ENCODE assay signal across 8 mouse cellular contexts in the genomic region with DNA sequence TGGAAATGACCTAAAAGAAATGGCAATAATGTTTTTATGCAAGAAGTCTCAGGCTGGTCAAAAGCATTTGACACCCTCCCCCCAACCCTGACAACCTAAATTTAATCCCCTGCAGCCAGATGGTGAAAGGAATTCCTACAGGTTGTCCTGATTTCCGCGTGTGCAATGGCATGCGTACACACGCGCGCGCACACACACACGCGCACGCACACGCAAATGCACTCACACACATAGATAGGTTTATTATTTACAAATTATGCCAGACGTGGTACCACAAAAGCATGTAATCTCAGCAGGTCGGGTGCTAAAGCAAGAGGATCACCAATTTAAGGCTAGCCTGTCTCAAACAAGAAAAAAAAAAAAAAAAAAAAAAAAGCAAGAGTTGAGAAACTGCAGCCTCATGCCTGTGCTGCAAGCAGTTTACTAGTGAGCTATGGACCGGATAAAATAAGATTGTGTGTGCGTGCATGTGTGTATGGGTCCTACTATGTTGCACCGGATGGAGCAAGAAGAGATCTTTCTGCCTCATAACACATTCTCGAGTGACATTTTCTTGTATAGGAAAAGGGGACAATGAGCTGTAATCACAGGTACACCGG. TPM values are rescaled to one million over a fixed set of nuclear protein-coding genes. Genes with fewer than 3 reads are reported as not detected.
DNase-seq lines count a peak whose midpoint lies in the region; ATAC-seq lines count a peak whose summit lies in the region.

No protein-coding gene starts in this region.

- no peaks in the 10 kb centered on the region for H3K9me3 ChIP-seq in embryonic facial prominence, embryonic 12.5 days

- peak overlapping the region; percentile 51 for H3K4me2 ChIP-seq in embryonic facial prominence, embryonic 12.5 days (replicated peaks)

- H3K27me3 ChIP-seq in embryonic facial prominence, embryonic 12.5 days = no peaks in the 10 kb centered on the region

- DNase-seq in layer of hippocampus, adult 9-10 months (ENCODE audit: low spot score) = peak; percentile 2
- no peak for DNase-seq in layer of hippocampus, adult 18-20 months (ENCODE audit: low spot score in 2 of 2)
- peak; percentile 14 for DNase-seq in R1 (ENCODE audit: low read depth, low spot score)
- DNase-seq in lung, postnatal 4 days = peak; percentile 12 to 24
- no peak for DNase-seq in natural killer cell, adult 2 months (ENCODE audit: low spot score in 2 of 2)
- DNase-seq in frontal cortex, postnatal 14 days (ENCODE audit: low spot score in 2 of 2) = no peak

- H3K4me3 ChIP-seq in embryonic facial prominence, embryonic 12.5 days = peak overlapping the region; percentile 48

- no peaks in the 10 kb centered on the region for H3K4me1 ChIP-seq in embryonic facial prominence, embryonic 12.5 days

- H3K27ac ChIP-seq in embryonic facial prominence, embryonic 12.5 days = peak overlapping the region; percentile 58

- no peak overlapping the region for H3K9ac ChIP-seq in embryonic facial prominence, embryonic 12.5 days

- 19% methylated on average over 18 of the region's 18 CpGs for WGBS in embryonic facial prominence, embryonic 12.5 days

- peak; percentile 47; the same call in 1 of the 2 replicates for ATAC-seq in embryonic facial prominence, embryonic 12.5 days (ENCODE audit: insufficient number of reproducible peaks, insufficient read depth, low FRiP score, low TSS enrichment)
- peak; percentile 40 for ATAC-seq in inflammation-experienced regulatory T-cells, adult 6 months

- H3K36me3 ChIP-seq in embryonic facial prominence, embryonic 12.5 days = no peaks in the 10 kb centered on the region

RNA-seq across cellular contexts. Expression of gene Utp14a, which starts 0.7 kb away (rescaled TPM):
- total RNA-seq in layer of hippocampus, adult 18-20 months (2021) = 10 to 100 TPM; 17.1 to 18.8 TPM
- polyA plus RNA-seq in embryonic facial prominence, embryonic 12.5 days (2016; fragmentation: Nextera tagmentation; extraction: Ambion mirVana) = 20.2 and 22.7 TPM in 2 replicates
- 10 to 100 TPM; 24.0 to 33.2 (median 31.7) TPM for polyA plus RNA-seq in inflammation-experienced regulatory T-cells, adult 6 months (2017; shearing (Covaris generic))

RNA-seq across cellular contexts. Expression of gene Zdhhc9, which starts 47.3 kb away (rescaled TPM):
- 10 to 100 TPM; 36.9 to 38.5 TPM for total RNA-seq in layer of hippocampus, adult 18-20 months (2021)
- polyA plus RNA-seq in embryonic facial prominence, embryonic 12.5 days (2016; fragmentation: Nextera tagmentation; extraction: Ambion mirVana) = 4.2 and 4.5 TPM in 2 replicates
- 1 to 10 TPM in 2 of 3 experiments, under 1 TPM in 1; 0.91 to 2.3 (median 1.4) TPM for polyA plus RNA-seq in inflammation-experienced regulatory T-cells, adult 6 months (2017; shearing (Covaris generic))

Comparison
In these comparisons a context has a peak if more than half of its experiments do, and no peak if none do; other contexts are left out.
1. DNase-seq: peak in layer of hippocampus, adult 9-10 months (single experiment), R1 (single experiment) and lung, postnatal 4 days (2 of 2); none in layer of hippocampus, adult 18-20 months (0 of 2), natural killer cell, adult 2 months (0 of 2) and frontal cortex, postnatal 14 days (0 of 2).